Mouse (Mus musculus) layer of hippocampus, postnatal 25 days (tissue): ENCODE measurements around the gene Rsph10b. TPM values are rescaled to one million over a fixed set of nuclear protein-coding genes. Genes with fewer than 3 reads are reported as not detected.

Experiments
- DNase-seq, 2 experiments: peaks; one replicate each; pipeline ENCODE4 v3.0.0; 2022; ENCODE audit warnings: mixed read lengths in 2 of 2, low spot score in 1 of 2; ENCODE audit errors: extremely low spot score in 1 of 2
- total RNA-seq, 2 experiments: library from RNA; stranded (reverse); gene quantifications; 2 replicates each; pipeline ENCODE4 v1.2.3; 2021

Gene Rsph10b
- 1 to 10 TPM; 2.4 TPM for total RNA-seq

DNA sequence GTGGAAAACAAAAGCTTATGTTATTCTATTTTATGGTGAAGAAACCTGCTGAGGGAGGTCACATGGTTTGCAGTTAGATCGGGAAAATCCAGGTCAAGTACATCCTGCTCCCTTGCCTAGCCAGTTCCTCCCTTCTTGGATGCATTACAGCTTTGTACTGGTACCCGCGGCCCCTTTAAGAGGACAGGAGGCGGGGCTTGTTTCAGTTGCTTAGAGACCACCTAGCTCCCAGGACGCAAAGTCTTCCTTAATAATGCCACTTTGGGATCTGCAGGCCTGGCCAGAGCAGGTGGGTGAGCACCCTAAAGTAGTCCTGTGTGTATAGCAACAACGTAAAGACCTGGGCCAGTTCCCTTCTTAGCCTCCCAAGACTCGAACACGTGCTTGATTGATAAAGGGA, at the start of gene Rsph10b:
Gene Rsph10b, plus strand, starts transcription at position 205 of the 400 bp plus-strand sequence.
- DNase-seq = peak in 1 of 2 experiments; percentile 27

DNA sequence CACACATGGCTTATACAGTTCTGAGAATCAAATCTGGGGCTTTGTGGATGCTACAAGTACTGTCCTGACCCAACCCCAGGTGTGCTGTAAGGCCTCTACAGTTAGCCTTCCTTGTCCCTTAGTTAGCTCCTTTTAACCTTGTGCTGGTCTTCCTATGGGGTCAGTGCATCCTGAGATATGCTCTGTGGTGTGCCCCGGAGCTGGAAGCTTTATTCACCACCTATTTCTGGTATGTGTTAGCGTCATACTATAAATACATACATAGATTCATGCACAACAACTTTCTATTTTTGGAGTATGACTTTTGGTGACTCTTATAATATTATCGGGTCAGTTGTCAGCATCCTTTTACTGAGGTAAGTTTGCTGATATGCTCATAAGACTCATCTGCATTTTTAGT, 47.6 kb upstream of the Rsph10b start:
- DNase-seq = no peak

DNA sequence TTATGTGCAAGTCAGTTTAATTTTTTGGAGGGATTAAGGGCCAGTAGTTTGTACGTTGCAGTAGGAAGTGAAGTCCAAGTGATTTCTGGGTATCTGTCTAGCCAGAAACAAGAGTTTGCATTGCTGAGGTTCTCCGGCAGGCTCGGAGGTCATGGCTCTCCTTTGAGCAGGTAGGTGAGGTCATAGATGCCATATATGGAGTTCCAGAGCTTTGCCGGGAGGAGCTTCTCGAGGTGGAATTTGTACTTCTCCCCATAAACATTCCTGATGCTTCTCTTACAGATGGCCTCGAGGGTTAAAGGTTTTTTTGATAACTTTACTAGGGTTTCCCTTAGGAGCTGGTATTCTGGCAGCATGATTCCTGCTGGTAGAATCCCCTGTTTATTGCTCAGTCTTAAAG, 42.1 kb upstream of the Rsph10b start:
- no peak for DNase-seq

DNA sequence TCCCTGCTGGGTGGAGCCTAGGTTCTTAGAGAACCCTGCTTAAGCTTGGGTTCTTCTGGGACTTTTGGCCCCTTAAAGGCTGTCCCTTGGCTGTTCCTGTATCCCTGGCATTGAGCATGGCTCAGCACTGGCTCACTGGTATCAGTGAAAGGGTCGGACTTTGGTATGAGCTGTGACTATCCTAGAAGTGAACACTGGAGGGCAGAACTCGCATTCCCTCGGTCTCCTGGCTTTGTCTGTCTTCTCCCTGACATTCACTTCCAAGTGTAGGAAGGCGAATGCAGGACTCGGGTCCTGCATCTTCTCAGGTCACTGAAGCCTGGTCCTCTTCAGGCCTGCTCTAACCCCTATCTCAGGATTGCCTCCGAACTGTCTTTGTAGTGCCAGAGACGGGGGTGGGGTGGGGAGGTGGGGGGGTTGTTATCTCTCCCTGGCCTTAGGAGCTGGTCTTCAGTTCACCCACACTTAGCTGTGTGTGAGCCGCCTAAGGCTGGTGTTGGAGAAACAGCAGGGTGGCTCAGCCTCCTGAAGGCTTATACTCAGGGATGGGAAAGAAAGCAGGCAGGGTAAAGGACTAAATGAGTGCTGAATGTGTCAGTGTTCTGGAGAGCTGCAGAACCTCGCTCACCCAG, 40.5 kb upstream of the Rsph10b start:
- DNase-seq = no peak

DNA sequence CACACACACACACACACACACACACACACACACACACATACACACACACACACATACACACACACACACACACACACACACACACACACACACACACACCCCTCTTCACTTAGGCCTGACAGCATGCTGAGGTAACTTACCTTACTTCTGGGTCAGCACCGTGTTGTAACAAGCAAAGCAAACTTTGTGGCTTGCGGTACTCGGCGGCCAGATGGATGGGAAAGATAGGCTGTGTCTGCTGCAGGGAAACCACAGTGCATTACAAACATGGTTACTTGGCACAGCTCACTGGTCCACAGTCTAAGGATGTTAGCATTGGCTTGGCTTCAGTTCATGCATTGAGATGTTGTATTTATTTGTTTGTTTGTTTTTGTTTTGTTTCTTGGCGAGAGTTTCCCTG, 39.4 kb upstream of the Rsph10b start:
- DNase-seq = no peak

DNA sequence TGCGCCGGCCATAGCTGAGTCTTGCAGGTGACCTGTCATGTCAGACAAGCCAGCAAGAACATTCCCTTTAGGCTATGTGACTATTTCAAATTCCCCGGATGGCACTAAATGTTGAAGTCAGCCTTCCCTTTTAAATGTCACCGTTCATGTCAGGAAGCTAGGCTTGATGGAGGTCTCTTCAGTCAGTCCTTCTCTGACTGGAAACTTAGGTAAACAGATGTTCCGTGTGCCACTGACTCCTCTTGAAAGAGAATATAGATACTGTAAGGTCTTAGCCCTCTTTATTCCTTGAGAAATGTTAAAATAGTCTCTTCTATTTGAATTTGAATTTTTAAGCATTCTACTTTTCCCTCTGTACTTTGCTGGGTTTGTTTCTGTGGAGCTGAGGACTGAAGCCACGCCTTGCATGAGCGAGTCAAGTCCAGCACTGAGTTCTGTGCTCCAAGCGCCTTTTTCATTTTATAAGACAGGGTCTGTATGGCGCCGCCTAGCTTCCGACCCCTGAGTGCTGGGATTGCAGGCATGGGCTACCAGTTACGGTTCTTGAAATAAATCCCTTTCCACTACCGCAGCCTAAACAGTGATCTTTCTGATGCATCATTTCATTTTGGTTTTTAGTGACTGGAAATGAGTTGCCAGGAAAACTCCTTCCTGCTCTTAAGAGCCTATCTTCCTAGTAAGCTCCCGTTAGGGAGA, 35.1 kb upstream of the Rsph10b start, which contains the start of gene Ankrd61:
Gene Ankrd61, minus strand, starts transcription at position 51 of the 696 bp plus-strand sequence.
- no peak for DNase-seq

DNA sequence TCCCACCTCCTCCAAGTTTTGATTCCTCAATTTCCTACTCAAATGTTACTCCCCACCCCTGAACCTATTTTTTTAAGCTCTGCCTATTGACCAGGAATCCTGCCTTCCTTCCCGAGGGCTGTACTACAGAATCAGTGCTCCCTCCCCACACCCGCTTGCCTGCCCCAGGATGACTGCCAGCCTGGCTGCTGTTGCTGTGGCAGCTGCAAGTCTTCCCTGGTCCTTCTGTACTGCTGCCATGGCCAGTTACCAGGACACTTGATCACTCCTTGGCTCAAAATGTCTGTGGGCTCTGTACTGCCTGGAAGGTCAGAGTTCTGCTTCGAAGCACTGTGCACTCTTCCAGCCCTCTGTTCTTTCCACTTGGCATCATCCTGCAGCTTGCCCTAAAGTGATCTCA, 30.7 kb upstream of the Rsph10b start:
- DNase-seq = peak in 1 of 2 experiments; percentile 19

DNA sequence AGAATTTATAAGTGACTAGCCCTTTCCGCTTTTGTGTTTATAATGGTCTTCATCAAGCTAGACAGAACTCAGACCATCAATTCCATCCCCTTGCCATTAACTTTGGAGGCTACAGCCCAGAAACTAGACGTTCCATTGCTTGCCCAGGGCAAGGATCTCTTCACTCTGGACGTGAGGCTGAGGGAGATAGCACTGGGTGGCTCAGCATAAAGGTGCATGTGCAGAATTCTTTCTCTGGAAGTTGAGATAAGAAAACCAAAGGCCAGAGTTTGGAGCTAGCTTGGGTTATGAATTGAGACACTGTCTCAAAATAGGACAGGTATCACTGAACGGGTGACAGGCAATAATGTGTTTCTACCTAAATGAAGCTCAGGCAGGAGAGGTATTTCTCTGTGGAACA, 29.0 kb upstream of the Rsph10b start:
- DNase-seq = no peak

DNA sequence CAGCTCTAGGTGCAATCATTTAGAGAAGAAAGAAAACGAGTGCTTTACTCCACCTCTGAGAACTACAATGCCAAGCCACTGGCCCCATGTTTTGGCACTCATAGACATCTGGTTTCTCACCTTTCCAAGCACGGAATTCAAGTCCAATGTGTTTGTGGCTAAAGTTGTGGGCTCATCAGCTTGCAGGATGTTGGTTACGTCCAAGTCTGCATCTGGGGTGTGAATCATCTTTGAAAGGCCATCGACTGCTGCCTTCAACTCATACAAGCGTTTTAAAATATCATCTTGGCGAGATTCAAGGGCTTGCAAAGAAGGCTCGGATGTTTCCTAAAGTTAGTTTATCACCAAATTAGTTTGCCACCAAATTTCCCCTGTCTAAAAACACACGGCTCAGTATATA, 26.4 kb upstream of the Rsph10b start:
- DNase-seq = no peak

DNA sequence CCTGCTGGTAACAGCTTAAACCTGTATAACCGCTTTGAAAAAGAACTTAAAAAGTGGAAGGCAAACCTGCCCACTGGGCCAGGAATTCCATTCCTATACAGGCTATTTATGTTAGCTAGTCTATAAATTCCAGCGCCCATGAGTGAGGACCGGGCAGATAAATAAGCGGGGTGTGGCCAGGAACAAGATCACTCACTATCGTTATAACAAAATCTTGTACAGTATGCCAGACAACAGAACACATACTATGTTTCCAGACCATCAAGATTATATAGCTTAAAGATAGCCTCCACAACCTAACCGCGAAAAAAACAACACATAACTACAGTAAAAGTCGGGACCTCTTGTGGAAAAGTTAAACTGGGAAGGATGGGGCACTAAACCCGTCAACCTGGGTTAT, 23.9 kb upstream of the Rsph10b start:
- no peak for DNase-seq

DNA sequence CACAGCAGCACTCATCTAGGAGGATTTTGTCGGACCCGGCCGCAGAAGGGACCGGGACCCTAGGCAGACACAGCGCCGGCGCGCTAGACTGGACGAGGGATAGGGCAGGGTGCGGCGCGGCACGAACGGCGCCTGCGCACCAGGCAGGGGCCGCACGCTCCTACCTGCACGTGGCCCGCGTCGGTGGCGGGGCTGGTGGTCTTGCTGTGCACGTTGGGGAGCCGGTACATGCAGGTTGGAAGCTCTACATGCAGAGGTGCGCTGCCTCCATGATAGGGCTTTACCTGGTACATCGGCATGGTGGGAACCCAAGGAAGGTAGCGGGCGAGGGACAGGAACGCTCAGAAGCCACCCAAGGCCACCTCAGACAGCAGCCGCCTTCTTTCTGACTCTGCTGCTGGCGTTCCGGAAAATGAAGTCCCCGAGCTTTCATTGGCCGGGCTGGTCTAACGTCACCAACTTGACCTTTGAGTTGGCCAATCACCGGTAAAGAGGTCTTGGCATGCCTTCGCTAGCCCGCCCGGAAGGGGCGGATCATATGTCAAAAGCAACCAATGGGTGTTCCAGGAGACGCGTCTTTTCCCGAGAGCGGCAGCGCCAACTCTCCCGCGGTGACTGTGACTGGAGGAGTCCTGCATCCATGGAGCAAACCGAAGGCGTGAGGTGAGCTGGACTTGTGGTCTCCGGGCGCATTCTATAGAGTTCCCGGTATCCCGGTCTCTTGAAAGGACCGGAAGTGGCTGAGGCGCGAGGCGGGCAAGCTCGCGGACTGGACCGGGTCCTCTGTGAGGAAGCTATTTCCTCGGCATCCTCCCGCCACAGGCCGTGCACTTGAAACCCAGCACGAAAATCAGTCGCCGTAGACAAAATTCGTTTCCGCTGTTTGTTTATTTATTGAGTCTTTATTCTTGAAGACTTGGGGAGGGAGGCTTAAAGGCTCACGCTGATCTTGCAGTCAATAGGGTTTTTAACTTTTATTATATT, 23.1 kb upstream of the Rsph10b start, which contains the start of the genes Aimp2 and Pms2:
Gene Aimp2, minus strand, starts transcription at position 431 of the 984 bp plus-strand sequence.
Gene Pms2, plus strand, starts transcription at position 548 of the 984 bp plus-strand sequence.
- peak; percentile 83 to 87 for DNase-seq

DNA sequence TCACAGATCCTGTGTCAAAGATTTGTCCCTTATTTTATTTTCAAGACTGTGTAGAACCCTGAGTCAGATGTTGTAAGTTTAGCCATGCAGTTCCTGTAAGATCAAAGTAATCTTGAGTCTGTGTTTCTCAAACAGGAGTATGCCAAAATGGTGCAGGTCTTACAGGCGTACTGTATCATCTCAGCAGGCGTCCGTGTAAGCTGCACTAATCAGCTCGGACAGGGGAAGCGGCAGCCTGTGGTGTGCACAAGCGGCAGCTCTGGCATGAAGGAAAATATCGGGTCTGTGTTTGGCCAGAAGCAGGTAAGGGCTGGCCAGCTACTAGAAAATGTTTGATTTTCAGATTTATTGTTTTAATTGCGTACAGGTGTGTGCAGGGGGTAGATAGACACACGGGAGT, 16.6 kb upstream of the Rsph10b start:
- DNase-seq = no peak

DNA sequence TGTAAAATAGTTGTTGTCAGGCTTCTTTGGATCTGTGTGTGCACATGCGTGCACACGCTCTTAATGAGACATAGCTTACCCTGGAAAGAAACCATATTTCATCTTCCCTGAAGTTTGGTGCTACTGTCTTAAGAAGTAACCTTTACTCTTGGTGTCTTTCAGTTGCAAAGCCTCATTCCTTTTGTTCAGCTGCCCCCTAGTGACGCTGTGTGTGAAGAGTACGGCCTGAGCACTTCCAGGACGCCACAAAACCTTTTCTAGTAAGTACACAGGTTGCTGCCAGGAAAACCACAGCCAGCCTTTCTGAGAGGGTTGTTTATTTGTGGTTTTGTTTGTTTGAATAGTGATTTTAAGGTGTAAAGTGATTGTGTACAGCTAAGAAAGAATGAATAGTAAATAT, 15.4 kb upstream of the Rsph10b start:
- peak in 1 of 2 experiments; percentile 36 for DNase-seq

DNA sequence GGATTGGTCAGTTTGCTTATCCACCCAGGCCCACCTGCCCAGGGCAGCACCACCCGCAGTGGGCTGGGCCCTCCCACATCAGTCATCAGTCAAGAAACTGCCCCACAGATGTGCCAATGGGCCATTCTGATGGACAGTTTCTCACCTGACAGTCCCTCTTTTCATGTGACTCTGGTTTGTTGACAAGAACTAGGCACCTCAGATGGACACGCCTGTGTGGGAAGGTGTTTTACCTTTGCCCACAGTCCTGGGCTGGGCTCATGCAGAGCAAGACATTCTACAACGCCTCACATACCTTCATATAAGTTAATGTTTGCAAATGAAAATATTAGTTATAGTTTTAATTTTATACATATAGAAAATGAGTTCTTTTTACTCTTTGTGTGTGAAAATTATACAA, 14.7 kb upstream of the Rsph10b start:
- no peak for DNase-seq

DNA sequence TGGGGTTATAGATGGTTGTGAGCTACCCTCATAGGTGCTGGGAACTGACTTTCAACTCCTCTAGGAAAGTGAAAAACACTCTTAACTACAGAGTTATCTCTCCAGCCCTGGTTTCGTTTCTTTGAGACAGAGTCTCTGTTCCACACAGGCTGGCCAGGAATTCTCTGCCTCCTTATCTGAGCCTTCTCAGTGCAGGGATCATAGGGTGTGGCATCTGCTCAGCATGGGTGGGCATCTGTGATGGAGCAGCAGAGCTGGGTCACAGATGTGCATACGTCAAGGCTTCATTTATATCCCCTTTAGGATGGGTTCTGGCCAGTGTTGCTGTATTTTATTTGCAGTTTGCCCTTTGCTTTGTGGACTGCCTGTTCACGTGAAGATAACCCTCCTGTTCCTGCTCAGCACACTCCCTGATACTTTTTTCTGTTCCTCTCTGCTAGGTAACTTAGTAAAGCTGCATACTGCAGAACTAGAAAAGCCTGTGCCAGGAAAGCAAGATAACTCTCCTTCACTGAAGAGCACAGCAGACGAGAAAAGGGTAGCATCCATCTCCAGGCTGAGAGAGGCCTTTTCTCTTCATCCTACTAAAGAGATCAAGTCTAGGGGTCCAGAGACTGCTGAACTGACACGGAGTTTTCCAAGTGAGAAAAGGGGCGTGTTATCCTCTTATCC, 7.9 kb upstream of the Rsph10b start:
- no peak for DNase-seq

DNA sequence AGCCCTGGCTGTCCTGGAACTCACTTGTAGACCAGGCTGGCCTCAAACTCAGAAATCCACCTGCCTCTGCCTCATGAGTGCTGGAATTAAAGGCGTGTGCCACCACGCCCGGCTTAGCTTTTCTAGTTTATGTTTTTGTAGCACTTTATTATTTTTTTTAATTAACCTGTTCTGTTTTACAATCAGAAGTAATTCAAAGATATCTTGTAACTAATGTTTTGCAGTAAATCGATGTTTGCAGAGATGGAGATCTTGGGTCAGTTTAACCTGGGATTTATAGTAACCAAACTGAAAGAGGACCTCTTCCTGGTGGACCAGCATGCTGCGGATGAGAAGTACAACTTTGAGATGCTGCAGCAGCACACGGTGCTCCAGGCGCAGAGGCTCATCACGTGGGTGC, 5.0 kb upstream of the Rsph10b start, which contains the start of gene Gm42421:
Gene Gm42421, plus strand, starts transcription at position 301 of the 400 bp plus-strand sequence.
- no peak for DNase-seq

DNA sequence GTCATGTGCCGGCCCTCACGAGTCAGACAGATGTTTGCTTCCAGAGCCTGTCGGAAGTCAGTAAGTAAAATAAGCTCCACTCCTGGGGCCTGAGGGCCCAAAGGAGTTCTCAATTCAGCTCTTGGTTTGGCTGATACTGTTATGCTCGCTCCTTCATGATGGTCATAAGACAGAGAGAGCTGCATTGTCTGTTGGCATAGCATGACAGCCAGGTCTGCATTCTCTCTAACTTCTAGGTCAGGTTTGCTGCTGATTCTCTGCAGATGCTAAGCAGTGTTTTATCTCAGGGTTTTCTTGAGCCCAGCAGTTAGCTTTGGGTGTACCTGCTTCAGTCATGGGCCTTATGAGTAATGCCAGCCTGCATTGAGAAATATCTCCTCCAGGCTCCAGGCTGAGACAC, 3.5 kb upstream of the Rsph10b start:
- no peak for DNase-seq

DNA sequence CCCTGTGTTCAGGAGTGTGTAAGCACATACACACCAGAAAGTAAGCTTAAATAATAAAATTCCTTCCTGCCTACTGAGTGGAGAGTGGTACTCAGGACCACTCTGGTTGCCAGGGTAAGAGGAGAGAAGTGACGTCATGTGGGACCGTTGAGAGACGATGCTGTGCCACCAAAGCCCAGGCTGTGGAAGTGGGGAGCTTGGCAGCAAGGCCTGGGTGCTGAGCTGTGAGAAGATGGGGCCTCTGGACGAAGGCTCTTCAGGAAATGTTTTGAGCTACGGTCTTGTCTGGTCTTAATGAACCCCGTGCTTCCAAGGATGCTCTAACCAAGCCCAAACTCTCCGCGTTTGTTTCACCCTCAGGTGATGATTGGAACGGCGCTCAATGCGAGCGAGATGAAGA, 2.2 kb upstream of the Rsph10b start:
- no peak for DNase-seq

DNA sequence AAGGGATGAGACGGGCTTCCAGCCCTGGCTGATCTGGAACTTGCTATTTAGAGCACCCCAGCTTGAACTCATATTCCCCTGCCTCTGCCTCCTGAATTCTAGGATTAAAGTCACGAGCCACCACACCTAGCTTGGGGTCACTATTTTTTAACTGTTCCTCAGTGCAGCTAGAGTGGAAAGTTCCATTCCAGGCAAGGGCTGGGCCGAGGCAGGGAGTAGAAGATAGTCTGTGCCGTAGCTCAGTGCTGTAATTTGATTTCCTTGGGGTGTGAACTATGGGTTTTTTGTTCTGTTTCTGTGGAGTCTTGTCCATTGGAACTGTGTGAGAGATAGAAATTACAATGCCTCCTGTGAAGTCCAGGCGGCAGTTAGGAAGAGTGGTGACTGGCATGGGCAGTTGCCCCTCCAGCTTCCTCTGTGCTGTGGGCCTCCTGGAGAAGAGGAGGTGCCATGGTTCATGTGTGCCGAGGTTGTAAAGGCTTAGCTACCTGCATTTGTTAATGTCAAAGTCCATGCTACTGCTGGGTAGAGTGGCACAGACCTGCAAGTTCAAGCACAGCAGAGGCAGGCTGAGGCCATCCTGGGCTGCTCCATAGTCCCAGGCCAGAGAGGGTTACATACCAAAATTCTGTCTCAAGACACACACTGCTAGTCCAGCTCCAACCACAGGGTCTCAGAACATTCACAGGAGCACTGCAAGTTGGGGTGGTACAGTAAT, 813 bp upstream of the Rsph10b start:
- no peak for DNase-seq

DNA sequence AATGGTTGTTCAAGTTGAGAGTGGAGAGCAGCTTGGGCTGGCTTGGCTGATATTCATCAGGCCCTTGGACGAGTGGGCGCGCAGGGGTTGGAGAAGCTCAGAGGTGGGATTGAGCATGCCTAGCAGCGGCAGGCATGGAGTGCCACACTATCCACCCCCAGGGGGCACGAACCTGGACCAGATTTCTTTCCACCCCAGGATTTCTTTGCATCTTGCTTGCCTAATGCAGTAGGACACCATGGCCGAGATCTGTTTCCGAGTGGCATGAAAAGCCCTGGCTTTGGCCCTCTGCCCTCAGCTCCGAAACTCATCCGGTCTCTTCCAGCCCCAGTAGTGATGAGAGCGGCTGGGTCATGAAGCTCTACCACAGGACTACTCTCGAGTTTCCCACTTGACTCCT, 579 bp downstream of the Rsph10b start:
- DNase-seq = no peak
